Mouse (Mus musculus) embryonic facial prominence, embryonic 10.5 days (tissue): ENCODE results near the gene Polq. TPM values are rescaled to one million over a fixed set of nuclear protein-coding genes. Genes with fewer than 3 reads are reported as not detected.
A peak's percentile ranks its signal among the peaks of the same experiment; 100 is the strongest.

Experiments
- DNase-seq: peaks from one replicate; pipeline ENCODE4 v3.0.0-alpha.2; 2017; ENCODE audit warnings: low spot score
- H3K27ac ChIP-seq: fragments of 300-500 bp; sonication (generic); replicated peaks from 2 replicates; pipeline ENCODE4 v1.5.1; 2016; ENCODE audit warnings: mild to moderate bottlenecking
- H3K27me3 ChIP-seq: fragments of 300-500 bp; sonication (generic); replicated peaks from 2 replicates; pipeline ENCODE4 v1.6.1; 2016; ENCODE audit warnings: low read depth, mild to moderate bottlenecking; ENCODE audit not compliant: poor library complexity, severe bottlenecking
- H3K36me3 ChIP-seq: fragments of 300-500 bp; sonication (generic); replicated peaks from 2 replicates; pipeline ENCODE4 v1.6.1; 2016; ENCODE audit warnings: mild to moderate bottlenecking, moderate library complexity
- H3K4me1 ChIP-seq: fragments of 300-500 bp; sonication (generic); 2 replicates; pipeline ENCODE4 v1.6.1; 2016
- H3K4me3 ChIP-seq: fragments of 300-500 bp; sonication (generic); 2 replicates; pipeline ENCODE4 v1.5.1; 2016; ENCODE audit warnings: mild to moderate bottlenecking, moderate library complexity
- H3K9me3 ChIP-seq: fragments of 300-500 bp; sonication (generic); 2 replicates; pipeline ENCODE4 v1.6.1; 2016; ENCODE audit warnings: mild to moderate bottlenecking
- WGBS: fragments of 180-500 bp; shearing (Covaris S2); methylation state at CpG from one replicate; pipeline ENCODE4 v1.1.7; 2016; 5-methylcytosine and 5-hydroxymethylcytosine counted together
- polyA plus RNA-seq: library from polyadenylated mRNA; unstranded; fragments of >200 nt; fragmentation: Nextera tagmentation; extraction: Ambion mirVana; gene quantifications from 2 replicates; pipeline ENCODE4 v1.2.1, GENCODE M21; 2016

Gene Polq
- 11.9 and 14.3 TPM in 2 replicates for polyA plus RNA-seq

- peak; percentile 91 for DNase-seq
- WGBS, result 7% methylated on average over 30 of the region's 30 CpGs
- Histone ChIP-seq H3K9me3 (no peaks in the 10 kb centered on the region), H3K27ac (peak within 1 kb of the TSS; percentile 88), H3K4me1 (peaks cover 16% of the 10 kb centered on the region), H3K27me3 (no peaks in the 10 kb centered on the region), H3K4me3 (peak within 1 kb of the TSS; percentile 98), H3K36me3 (peaks cover 24% of the 10 kb centered on the region)
Measured at GRCm38 (mm10) chr16:37011061-37011921, at the start of gene Polq. TSS of gene Polq (plus strand) at chr16:37011786.

GRCm38 (mm10) chr16:36963415-36963814 is 48.2 kb upstream of the Polq start:
- no peaks in the 10 kb centered on the region for H3K9me3 ChIP-seq
- WGBS, result 88% methylated on average over 4 of the region's 4 CpGs
- H3K27ac ChIP-seq, result no peak overlapping the region
- no peaks in the 10 kb centered on the region for H3K27me3 ChIP-seq
- no peaks in the 10 kb centered on the region for H3K4me1 ChIP-seq
- H3K4me3 ChIP-seq, result no peak overlapping the region
- no peak for DNase-seq
- H3K36me3 ChIP-seq, result no peaks in the 10 kb centered on the region

- Histone ChIP-seq H3K27me3 (no peaks in the 10 kb centered on the region), H3K36me3 (no peaks in the 10 kb centered on the region), H3K9me3 (no peaks in the 10 kb centered on the region), H3K4me3 (no peak overlapping the region), H3K27ac (no peak overlapping the region), H3K4me1 (no peaks in the 10 kb centered on the region)
- no peak for DNase-seq
- WGBS, result 93% methylated on average over 2 of the region's 2 CpGs
Measured at GRCm38 (mm10) chr16:36979127-36979526, 32.5 kb upstream of the Polq start.

GRCm38 (mm10) chr16:36983796-36984195 is 27.8 kb upstream of the Polq start:
- WGBS, result 73% methylated on average over 1 of the region's 1 CpGs
- H3K9me3 ChIP-seq, result no peaks in the 10 kb centered on the region
- H3K27me3 ChIP-seq, result no peaks in the 10 kb centered on the region
- H3K27ac ChIP-seq, result no peak overlapping the region
- H3K36me3 ChIP-seq, result no peaks in the 10 kb centered on the region
- peaks cover 6% of the 10 kb centered on the region for H3K4me1 ChIP-seq
- H3K4me3 ChIP-seq, result no peak overlapping the region
- no peak for DNase-seq

- no peaks in the 10 kb centered on the region for H3K9me3 ChIP-seq
- DNase-seq, result no peak
Measured at GRCm38 (mm10) chr16:36985636-36986042, 25.9 kb upstream of the Polq start.

GRCm38 (mm10) chr16:36987399-36987798 is 24.2 kb upstream of the Polq start:
- 81% methylated on average over 2 of the region's 2 CpGs for WGBS
- Histone ChIP-seq H3K4me1 (peaks cover 25% of the 10 kb centered on the region), H3K4me3 (no peak overlapping the region), H3K27ac (no peak overlapping the region), H3K27me3 (no peaks in the 10 kb centered on the region), H3K9me3 (no peaks in the 10 kb centered on the region), H3K36me3 (no peaks in the 10 kb centered on the region)
- no peak for DNase-seq

More at GRCm38 (mm10) chr16:36985636-36986042, 25.9 kb upstream of the Polq start:
- Histone ChIP-seq H3K27me3 (no peaks in the 10 kb centered on the region), H3K4me3 (no peak overlapping the region), H3K4me1 (peaks cover 25% of the 10 kb centered on the region), H3K27ac (no peak overlapping the region), H3K36me3 (no peaks in the 10 kb centered on the region)
- 64% methylated on average over 5 of the region's 5 CpGs for WGBS

- Histone ChIP-seq H3K27me3 (no peaks in the 10 kb centered on the region), H3K27ac (no peak overlapping the region), H3K36me3 (no peaks in the 10 kb centered on the region), H3K4me1 (peaks cover 25% of the 10 kb centered on the region), H3K9me3 (no peaks in the 10 kb centered on the region), H3K4me3 (no peak overlapping the region)
- DNase-seq, result no peak
Measured at GRCm38 (mm10) chr16:36988066-36988465, 23.5 kb upstream of the Polq start.

GRCm38 (mm10) chr16:36989493-36989892 is 22.1 kb upstream of the Polq start:
- WGBS, result 57% methylated on average over 8 of the region's 8 CpGs
- no peaks in the 10 kb centered on the region for H3K36me3 ChIP-seq
- H3K9me3 ChIP-seq, result no peaks in the 10 kb centered on the region
- no peak overlapping the region for H3K4me3 ChIP-seq
- H3K4me1 ChIP-seq, result peaks cover 25% of the 10 kb centered on the region
- DNase-seq, result peak; percentile 37
- peak overlapping the region; percentile 35; the same call in 1 of the 2 replicates for H3K27ac ChIP-seq
- H3K27me3 ChIP-seq, result no peaks in the 10 kb centered on the region

GRCm38 (mm10) chr16:36989999-36990625 is 21.5 kb upstream of the Polq start, which contains the start of gene Fbxo40:
TSS of gene Fbxo40 (minus strand) at chr16:36990467.
- WGBS, result 74% methylated on average over 18 of the region's 18 CpGs
- H3K4me3 ChIP-seq, result no peak within 1 kb of the TSS
- no peaks in the 10 kb centered on the region for H3K9me3 ChIP-seq
- H3K4me1 ChIP-seq, result peaks cover 25% of the 10 kb centered on the region
- no peaks in the 10 kb centered on the region for H3K36me3 ChIP-seq
- no peaks in the 10 kb centered on the region for H3K27me3 ChIP-seq
- peak within 1 kb of the TSS; percentile 48; the same call in 1 of the 2 replicates for H3K27ac ChIP-seq
- DNase-seq, result peak; percentile 39

GRCm38 (mm10) chr16:36997650-36998049 is 13.9 kb upstream of the Polq start:
- Histone ChIP-seq H3K27me3 (no peaks in the 10 kb centered on the region), H3K4me1 (no peaks in the 10 kb centered on the region), H3K27ac (no peak overlapping the region), H3K9me3 (no peaks in the 10 kb centered on the region), H3K4me3 (no peak overlapping the region), H3K36me3 (no peaks in the 10 kb centered on the region)
- 85% methylated on average over 6 of the region's 6 CpGs for WGBS
- no peak for DNase-seq

- DNase-seq, result no peak
- 79% methylated on average over 9 of the region's 9 CpGs for WGBS
- no peaks in the 10 kb centered on the region for H3K36me3 ChIP-seq
- no peak overlapping the region for H3K27ac ChIP-seq
- H3K27me3 ChIP-seq, result no peaks in the 10 kb centered on the region
- no peaks in the 10 kb centered on the region for H3K9me3 ChIP-seq
- H3K4me3 ChIP-seq, result no peak overlapping the region
- no peaks in the 10 kb centered on the region for H3K4me1 ChIP-seq
Measured at GRCm38 (mm10) chr16:36999366-36999972, 12.1 kb upstream of the Polq start.

- no peak overlapping the region for H3K27ac ChIP-seq
- 70% methylated on average over 6 of the region's 6 CpGs for WGBS
- H3K4me1 ChIP-seq, result peaks cover 16% of the 10 kb centered on the region
- H3K27me3 ChIP-seq, result no peaks in the 10 kb centered on the region
- peaks cover 6% of the 10 kb centered on the region for H3K36me3 ChIP-seq
- no peak overlapping the region for H3K4me3 ChIP-seq
- H3K9me3 ChIP-seq, result no peaks in the 10 kb centered on the region
- DNase-seq, result no peak
Measured at GRCm38 (mm10) chr16:37009262-37009661, 2.3 kb upstream of the Polq start.
